Mouse (Mus musculus) hindbrain, postnatal 0 days (tissue): ENCODE measurements at regions not wholly inside any gene's neighbourhood (a gene's known extent, or its start where the extent isn't known, plus 50 kb on each side); places are given as distances from the start of the nearest gene placed in this dataset.

Source experiments
- ATAC-seq: fragments of 200-750 bp; cut with Nextera tagmentation; 2 replicates; pipeline ENCODE4 v1.8.0; 2017; ENCODE audit warnings: mild to moderate bottlenecking, moderate TSS enrichment, moderate library complexity
- DNase-seq: peaks from one replicate; pipeline ENCODE4 v3.0.0-alpha.2; 2015; ENCODE audit warnings: low spot score
- H3K27ac ChIP-seq: fragments of 300-500 bp; sonication (generic); 2 replicates; pipeline ENCODE4 v1.5.1; 2014; ENCODE audit warnings: mild to moderate bottlenecking
- H3K27me3 ChIP-seq: fragments of 300-500 bp; sonication (generic); 2 replicates; pipeline ENCODE4 v1.6.1; 2014; ENCODE audit warnings: low read length, mixed read lengths; ENCODE audit not compliant: insufficient read depth
- H3K36me3 ChIP-seq: fragments of 300-500 bp; sonication (generic); 2 replicates; pipeline ENCODE4 v1.6.1; 2014; ENCODE audit warnings: low read length, mixed read lengths; ENCODE audit not compliant: insufficient read depth
- H3K4me1 ChIP-seq: fragments of 300-500 bp; sonication (generic); 2 replicates; pipeline ENCODE4 v1.6.1; 2014; ENCODE audit warnings: antibody characterized with exemption, low read length, mixed read lengths; ENCODE audit not compliant: insufficient read depth
- H3K4me2 ChIP-seq: fragments of 300-500 bp; sonication (generic); 2 replicates; pipeline ENCODE4 v1.6.1; 2014; ENCODE audit warnings: low read depth, mild to moderate bottlenecking, low read length, moderate library complexity, mixed read lengths
- H3K4me3 ChIP-seq: fragments of 300-500 bp; sonication (generic); 2 replicates; pipeline ENCODE4 v1.5.1; 2014; ENCODE audit warnings: low read length
- H3K9ac ChIP-seq: fragments of 300-500 bp; sonication (generic); replicated peaks from 2 replicates; pipeline ENCODE4 v1.6.1; 2014; ENCODE audit warnings: mild to moderate bottlenecking, low read length, moderate library complexity, mixed read lengths
- H3K9me3 ChIP-seq: fragments of 300-500 bp; sonication (generic); 2 replicates; pipeline ENCODE4 v1.6.1; 2016; ENCODE audit warnings: low read length, mixed read lengths
- CTCF ChIP-seq: IDR thresholded peaks from 2 replicates; pipeline ENCODE4 v1.5.1; 2016; ENCODE audit warnings: antibody characterized with exemption, control low read depth, low read depth
- WGBS: fragments of 180-500 bp; shearing (Covaris S2); extraction: QIAGEN DNeasy Blood & Tissue Kit; methylation state at CpG from one replicate; pipeline ENCODE4 v1.1.7; 2014; 5-methylcytosine and 5-hydroxymethylcytosine counted together

DNA sequence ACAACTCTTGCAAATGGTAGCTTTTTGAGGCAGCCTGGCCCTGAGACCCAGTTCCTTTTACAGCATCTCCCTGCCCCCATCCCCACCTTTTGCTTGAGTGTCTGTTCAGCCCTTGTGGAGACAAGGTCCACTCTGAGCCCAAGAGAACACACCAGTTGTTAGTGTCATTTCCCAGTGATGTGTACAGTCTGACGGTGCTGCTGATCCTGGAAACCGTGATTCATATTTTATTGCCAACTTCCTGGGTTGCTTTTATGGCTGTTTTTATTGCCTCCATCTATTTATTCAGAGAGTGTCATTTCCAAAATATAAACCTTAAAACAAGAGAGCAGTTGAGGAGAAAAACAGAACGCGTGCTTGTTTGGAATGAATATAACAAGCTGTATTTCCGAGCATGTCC is 309.6 kb upstream of the Isl1 start:
- WGBS: 90% methylated on average over 5 of the region's 5 CpGs
- ATAC-seq (no peak), DNase-seq (no peak)
- Histone ChIP-seq H3K27me3 (no peaks in the 10 kb centered on the region), H3K27ac (no peak overlapping the region), H3K4me3 (no peak overlapping the region), H3K9me3 (no peaks in the 10 kb centered on the region), H3K9ac (no peak overlapping the region), H3K36me3 (no peaks in the 10 kb centered on the region), H3K4me1 (no peaks in the 10 kb centered on the region), H3K4me2 (no peak overlapping the region)
- TF ChIP-seq CTCF: no peak

DNA sequence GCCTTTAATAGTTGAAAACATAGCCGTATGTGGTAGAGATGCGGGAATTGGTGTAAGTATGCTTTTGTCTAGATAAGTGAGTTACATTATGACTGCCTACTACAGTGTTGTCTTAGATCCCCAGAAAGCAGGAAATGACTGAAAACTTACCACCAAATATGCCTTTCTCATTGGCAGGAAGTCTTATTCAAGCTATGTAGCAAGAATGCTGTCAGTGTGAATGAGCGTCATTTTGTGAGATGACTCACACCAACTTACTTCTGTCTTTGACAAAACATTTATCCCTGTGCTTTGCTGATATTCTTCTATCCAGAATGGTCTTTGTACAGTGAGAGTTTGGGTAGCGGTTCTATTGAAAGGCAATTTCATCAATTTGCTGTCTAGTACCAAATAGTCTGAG is 286.9 kb upstream of the Isl1 start:
- WGBS: 95% methylated on average over 4 of the region's 4 CpGs
- ATAC-seq (no peak), DNase-seq (no peak)
- Histone ChIP-seq H3K4me3 (no peak overlapping the region), H3K36me3 (no peaks in the 10 kb centered on the region), H3K27me3 (no peaks in the 10 kb centered on the region), H3K9ac (no peak overlapping the region), H3K4me2 (no peak overlapping the region), H3K27ac (no peak overlapping the region), H3K9me3 (no peaks in the 10 kb centered on the region), H3K4me1 (no peaks in the 10 kb centered on the region)
- TF ChIP-seq CTCF: no peak

DNA sequence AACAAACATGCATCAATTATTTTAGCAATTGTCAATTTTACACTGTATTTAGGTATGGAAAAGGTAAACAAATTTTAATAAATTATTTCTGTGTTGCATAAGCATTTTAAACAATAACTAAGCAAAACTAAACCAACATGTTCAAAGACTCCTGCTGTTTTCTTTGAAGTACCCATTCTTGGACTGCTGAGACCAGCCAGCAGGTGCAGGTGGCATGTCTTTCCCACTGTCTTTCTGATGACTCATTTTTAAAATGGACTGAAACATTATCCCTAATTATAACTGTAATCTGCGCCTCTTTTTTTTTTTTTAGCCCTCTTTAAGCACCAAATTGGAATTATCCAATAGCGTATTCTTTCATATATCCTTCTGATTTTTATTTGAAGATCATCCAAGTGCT is 286.0 kb upstream of the Isl1 start:
- ATAC-seq: no peak

GRCm38 (mm10) chr13:116575958-116576335 is 266.5 kb upstream of the Isl1 start:
- Histone ChIP-seq H3K27ac (no peak overlapping the region), H3K36me3 (no peaks in the 10 kb centered on the region), H3K27me3 (no peaks in the 10 kb centered on the region), H3K9me3 (no peaks in the 10 kb centered on the region), H3K9ac (no peak overlapping the region), H3K4me3 (no peak overlapping the region), H3K4me2 (no peak overlapping the region), H3K4me1 (no peaks in the 10 kb centered on the region)
- DNase-seq: no peak
- TF ChIP-seq CTCF: no peak
- no peak for ATAC-seq

More for the DNA sequence above, 286.0 kb upstream of the Isl1 start:
- no peaks in the 10 kb centered on the region for H3K4me1 ChIP-seq
- no peaks in the 10 kb centered on the region for H3K27me3 ChIP-seq
- no peak overlapping the region for H3K9ac ChIP-seq
- DNase-seq: no peak
- no peak for TF ChIP-seq CTCF
- 90% methylated on average over 2 of the region's 2 CpGs for WGBS
- H3K4me3 ChIP-seq: no peak overlapping the region
- H3K9me3 ChIP-seq: no peaks in the 10 kb centered on the region
- no peaks in the 10 kb centered on the region for H3K36me3 ChIP-seq
- H3K27ac ChIP-seq: no peak overlapping the region
- H3K4me2 ChIP-seq: no peak overlapping the region

GRCm38 (mm10) chr13:116575274-116575957 is 265.9 kb upstream of the Isl1 start:
- H3K27me3 ChIP-seq: no peaks in the 10 kb centered on the region
- H3K4me2 ChIP-seq: no peak overlapping the region
- ATAC-seq (peak; percentile 83), DNase-seq (peak; percentile 39)
- no peak overlapping the region for H3K9ac ChIP-seq
- H3K9me3 ChIP-seq: no peaks in the 10 kb centered on the region
- no peaks in the 10 kb centered on the region for H3K4me1 ChIP-seq
- no peak overlapping the region for H3K4me3 ChIP-seq
- no peaks in the 10 kb centered on the region for H3K36me3 ChIP-seq
- WGBS: 20% methylated on average over 11 of the region's 11 CpGs
- H3K27ac ChIP-seq: no peak overlapping the region
- TF ChIP-seq CTCF: no peak

DNA sequence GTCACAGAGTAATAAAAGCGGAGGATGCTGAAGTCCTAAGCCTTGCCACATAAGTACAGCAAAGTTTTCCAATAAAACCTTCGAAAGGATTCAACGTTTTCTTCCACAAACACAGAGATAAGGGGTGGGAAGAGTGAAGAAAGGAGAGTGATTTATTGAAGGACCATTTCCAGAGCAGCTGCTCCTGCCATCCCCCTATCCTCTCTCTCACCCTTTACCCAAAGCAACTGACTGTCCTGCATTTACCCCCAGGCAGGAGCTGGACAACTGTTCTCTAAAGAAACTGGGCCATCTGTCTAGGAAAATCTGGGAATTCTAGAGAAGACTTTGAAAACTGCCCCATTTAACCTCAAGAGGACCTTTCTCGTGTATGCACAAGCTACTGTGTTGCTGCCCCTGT is 245.6 kb upstream of the Isl1 start:
- DNase-seq (no peak), ATAC-seq (no peak)
- H3K27me3 ChIP-seq: no peaks in the 10 kb centered on the region
- no peaks in the 10 kb centered on the region for H3K36me3 ChIP-seq
- H3K27ac ChIP-seq: no peak overlapping the region
- no peak overlapping the region for H3K4me3 ChIP-seq
- no peaks in the 10 kb centered on the region for H3K4me1 ChIP-seq
- H3K9ac ChIP-seq: no peak overlapping the region
- WGBS: 75% methylated on average over 4 of the region's 4 CpGs
- TF ChIP-seq CTCF: no peak
- H3K9me3 ChIP-seq: no peaks in the 10 kb centered on the region
- no peak overlapping the region for H3K4me2 ChIP-seq

GRCm38 (mm10) chr13:116535211-116535610 is 225.7 kb upstream of the Isl1 start:
- H3K4me1 ChIP-seq: no peaks in the 10 kb centered on the region
- ATAC-seq (no peak), DNase-seq (no peak)
- H3K9ac ChIP-seq: no peak overlapping the region
- no peaks in the 10 kb centered on the region for H3K27me3 ChIP-seq
- no peak overlapping the region for H3K4me2 ChIP-seq
- H3K36me3 ChIP-seq: no peaks in the 10 kb centered on the region
- no peak overlapping the region for H3K27ac ChIP-seq
- no peak for TF ChIP-seq CTCF
- H3K9me3 ChIP-seq: no peaks in the 10 kb centered on the region
- WGBS: 79% methylated on average over 3 of the region's 3 CpGs
- no peak overlapping the region for H3K4me3 ChIP-seq
